Mouse (Mus musculus): ENCODE measurements around the gene Gm973. TPM values are rescaled to one million over a fixed set of nuclear protein-coding genes. Genes with fewer than 3 reads are reported as not detected.

The Gm973 gene
- polyA plus RNA-seq, 1 experiment from 2014 or later: 1.3 TPM

DNA sequence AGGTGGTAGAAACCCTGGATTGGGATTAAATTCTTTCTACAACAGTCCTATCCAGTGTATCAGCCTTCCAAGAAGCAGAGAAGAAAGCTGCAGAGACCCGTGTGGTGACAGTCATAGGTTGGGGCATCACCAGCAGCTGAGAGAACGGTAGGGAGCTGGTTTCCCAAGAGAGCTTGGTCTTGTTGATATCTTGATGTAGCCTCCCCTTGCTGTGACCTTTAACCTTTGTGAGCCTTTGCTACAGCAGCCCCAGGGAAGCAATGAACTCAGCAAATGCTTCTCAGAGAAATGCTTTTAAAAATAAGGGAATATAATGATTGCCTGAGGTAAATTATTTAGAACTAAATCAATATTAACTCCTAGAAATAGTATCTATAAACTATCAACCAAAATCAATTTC lies 13.7 kb upstream of the Gm973 start:
- 74% methylated on average over 2 of the region's 2 CpGs for WGBS

DNA sequence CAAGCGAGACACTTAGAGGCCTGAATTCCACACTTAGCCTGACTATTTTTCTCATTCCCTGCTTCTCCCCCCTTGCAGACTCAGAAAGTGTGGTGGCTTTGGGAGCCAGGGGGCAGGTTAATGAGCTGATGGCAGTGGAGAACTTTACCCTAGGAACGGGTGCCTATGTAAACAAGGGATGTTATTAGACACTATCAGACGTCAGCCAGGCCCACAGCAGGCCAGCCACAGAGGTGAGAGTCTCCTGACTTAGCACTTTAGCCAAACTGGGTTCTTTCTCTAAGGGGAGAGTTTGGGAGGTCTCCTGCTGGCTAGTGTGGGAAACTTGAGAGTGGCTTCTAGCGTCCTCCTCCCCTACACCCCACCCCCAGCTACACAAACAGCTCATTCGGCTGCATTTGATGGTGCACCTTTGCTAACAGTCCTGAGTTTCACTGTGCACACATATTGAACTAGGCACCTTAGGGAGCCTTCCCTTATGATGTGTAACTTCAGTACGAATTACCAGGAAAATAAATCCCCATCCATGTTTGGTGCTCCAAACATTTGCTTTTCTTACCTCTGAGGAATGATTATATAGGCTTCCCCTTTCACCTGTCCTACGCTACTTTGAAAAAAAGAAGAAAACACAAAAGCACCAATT lies 12.3 kb upstream of the Gm973 start:
- Histone ChIP-seq H3K27ac (no peak overlapping the region), H3K9me3 (no peaks in the 10 kb centered on the region), H3K36me3 (replicated peaks) (no peaks in the 10 kb centered on the region), H3K4me1 (peaks cover 21% of the 10 kb centered on the region), H3K27me3 (ENCODE audit: poor library complexity, severe bottlenecking) (peaks cover 16% of the 10 kb centered on the region), H3K4me3 (no peak overlapping the region)
- no peak for DNase-seq (ENCODE audit: extremely low spot score, low spot score)
- WGBS: 55% methylated on average over 7 of the region's 7 CpGs

More for the DNA sequence above, 13.7 kb upstream of the Gm973 start:
- no peak for DNase-seq (ENCODE audit: extremely low spot score, low spot score)
- H3K27me3 ChIP-seq (ENCODE audit: poor library complexity, severe bottlenecking): peaks cover 13% of the 10 kb centered on the region; the same call in 1 of the 2 replicates
- H3K4me3 ChIP-seq: no peak overlapping the region
- peaks cover 11% of the 10 kb centered on the region for H3K4me1 ChIP-seq
- no peaks in the 10 kb centered on the region for H3K36me3 ChIP-seq (replicated peaks)
- H3K27ac ChIP-seq: no peak overlapping the region
- no peaks in the 10 kb centered on the region for H3K9me3 ChIP-seq

DNA sequence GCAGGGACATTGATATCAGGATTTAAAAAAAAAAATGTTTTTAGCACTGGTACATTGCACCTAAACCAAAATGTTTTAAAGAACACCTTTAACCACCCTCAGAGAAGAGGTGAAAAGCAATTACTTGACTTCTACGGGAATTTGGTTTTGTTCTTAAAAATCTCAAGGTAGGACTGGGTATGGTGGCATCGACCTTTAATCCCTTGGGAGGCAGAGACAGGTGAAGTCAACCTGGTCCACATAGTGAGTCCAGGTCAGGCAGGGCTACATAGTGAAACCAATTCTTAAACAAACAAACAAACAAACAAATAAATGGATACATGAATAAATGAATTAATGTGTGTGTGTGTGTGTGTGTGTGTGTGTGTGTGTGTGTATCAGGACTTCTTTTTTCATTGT lies 11.8 kb upstream of the Gm973 start:
- Histone ChIP-seq H3K9me3 (no peaks in the 10 kb centered on the region), H3K4me1 (peaks cover 21% of the 10 kb centered on the region), H3K36me3 (replicated peaks) (no peaks in the 10 kb centered on the region), H3K4me3 (no peak overlapping the region), H3K27ac (no peak overlapping the region), H3K27me3 (ENCODE audit: poor library complexity, severe bottlenecking) (peaks cover 19% of the 10 kb centered on the region)
- WGBS: 77% methylated on average over 2 of the region's 2 CpGs
- DNase-seq (ENCODE audit: extremely low spot score, low spot score): no peak

DNA sequence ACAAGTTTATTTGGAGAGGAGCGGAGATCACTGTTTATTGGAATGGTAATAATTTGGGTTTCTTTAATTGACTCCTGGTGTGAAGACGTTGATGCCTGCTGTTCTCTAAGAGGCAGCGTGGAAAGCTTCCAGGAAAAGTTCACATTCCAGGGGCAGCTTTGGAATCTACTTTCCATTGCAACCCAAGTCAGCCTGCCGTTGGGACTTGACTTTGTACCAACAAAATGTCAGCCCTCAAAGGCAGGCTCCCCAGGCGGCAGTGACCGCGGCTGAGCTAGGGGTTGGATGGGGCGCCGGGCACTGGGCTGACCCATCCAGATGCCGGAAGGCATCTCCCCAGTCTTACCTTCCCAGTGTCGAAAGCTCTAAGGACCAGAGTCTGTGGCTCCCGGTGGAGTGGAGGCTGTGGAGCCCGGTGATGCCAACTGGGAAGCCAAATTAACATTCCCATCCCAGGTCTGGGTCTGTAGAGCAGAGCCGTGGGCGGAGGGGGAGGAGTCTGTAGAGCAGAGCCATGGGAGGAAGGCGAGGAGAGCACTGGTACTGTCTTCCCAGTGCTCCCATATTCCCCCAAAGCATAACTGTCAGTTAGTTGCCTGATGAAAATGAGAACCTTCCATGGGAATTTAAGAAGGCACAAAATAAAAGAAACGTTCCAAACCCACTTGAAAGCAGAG lies 7.5 kb upstream of the Gm973 start:
- Histone ChIP-seq H3K36me3 (replicated peaks) (no peaks in the 10 kb centered on the region), H3K4me1 (peaks cover 26% of the 10 kb centered on the region), H3K4me3 (peak overlapping the region; percentile 4; the same call in 1 of the 2 replicates), H3K9me3 (no peaks in the 10 kb centered on the region), H3K27ac (0 out of 2 replicates have a peak overlapping the region, but pooled peaks have one; percentile 27), H3K27me3 (ENCODE audit: poor library complexity, severe bottlenecking) (peaks cover 35% of the 10 kb centered on the region)
- 36% methylated on average over 17 of the region's 17 CpGs for WGBS
- peak; percentile 22 for DNase-seq (ENCODE audit: extremely low spot score, low spot score)

DNA sequence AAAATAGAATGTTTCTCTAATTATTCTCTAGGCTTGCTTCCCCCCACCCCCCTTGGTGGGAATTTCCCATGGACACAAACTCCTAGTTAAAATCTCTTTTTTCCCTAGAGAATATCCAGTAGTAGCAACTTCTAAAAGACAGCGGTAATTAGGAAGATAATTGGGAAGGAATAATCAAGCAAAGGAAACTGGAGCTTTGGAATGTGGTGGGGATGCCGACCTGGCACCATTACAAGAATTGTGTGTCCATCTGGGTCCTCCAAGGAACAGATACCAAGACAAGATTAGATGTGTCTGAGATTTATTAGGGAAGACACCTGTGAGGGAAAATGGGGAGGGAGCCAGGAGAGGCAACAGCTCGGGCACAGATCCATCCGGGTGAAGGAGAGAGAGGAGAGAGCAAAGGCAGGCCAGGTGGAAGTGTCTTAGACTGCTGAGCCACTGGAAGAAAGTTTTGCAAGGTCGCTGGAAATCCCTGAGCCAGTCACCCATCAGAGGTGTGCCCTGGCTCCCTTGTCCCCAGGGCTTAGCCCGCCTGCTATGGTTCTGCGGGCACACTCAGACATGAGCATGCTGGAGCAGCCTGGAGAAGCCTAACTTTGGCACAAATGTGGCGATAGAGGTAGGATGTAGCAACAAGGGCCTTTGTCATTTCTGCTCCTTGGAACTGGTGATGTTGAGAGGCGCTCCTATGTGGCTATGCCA lies 4.3 kb upstream of the Gm973 start:
- WGBS: 59% methylated on average over 9 of the region's 9 CpGs
- H3K4me3 ChIP-seq: no peak overlapping the region
- no peaks in the 10 kb centered on the region for H3K36me3 ChIP-seq (replicated peaks)
- peaks cover 42% of the 10 kb centered on the region for H3K4me1 ChIP-seq
- peaks cover 22% of the 10 kb centered on the region for H3K27me3 ChIP-seq (ENCODE audit: poor library complexity, severe bottlenecking)
- H3K9me3 ChIP-seq: no peaks in the 10 kb centered on the region
- no peak for DNase-seq (ENCODE audit: extremely low spot score, low spot score)
- H3K27ac ChIP-seq: no peak overlapping the region

DNA sequence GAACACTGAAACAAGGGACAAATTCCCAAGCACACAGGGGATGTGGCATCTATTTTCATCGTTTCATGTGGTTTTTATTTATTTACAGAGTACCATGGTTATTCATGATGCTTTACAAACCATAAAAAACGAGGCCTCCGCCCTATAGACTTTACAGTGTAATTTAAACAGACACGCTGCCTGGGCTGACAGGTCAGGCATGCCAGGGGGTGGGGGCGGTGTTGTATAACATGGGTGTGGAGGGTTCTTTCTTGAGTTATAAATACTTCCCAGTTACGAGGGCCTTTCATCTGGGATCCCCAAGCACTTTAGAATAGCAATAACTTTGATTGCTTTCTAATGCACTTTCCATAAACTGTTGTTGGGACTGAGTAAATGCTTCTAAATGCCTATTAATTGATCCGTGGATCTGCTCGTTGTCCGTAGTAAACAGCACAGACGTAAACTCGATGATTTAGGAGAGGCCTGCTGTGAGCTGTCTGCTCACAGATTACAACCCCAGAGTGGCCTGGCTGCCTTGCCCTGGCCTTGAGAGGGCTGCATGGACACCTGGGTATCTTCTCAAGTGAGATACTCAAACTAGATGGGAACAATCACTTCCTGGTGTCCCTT lies 4.3 kb downstream of the Gm973 start:
- Histone ChIP-seq H3K4me1 (peaks cover 81% of the 10 kb centered on the region), H3K9me3 (no peaks in the 10 kb centered on the region), H3K4me3 (no peak overlapping the region), H3K36me3 (replicated peaks) (no peaks in the 10 kb centered on the region), H3K27me3 (ENCODE audit: poor library complexity, severe bottlenecking) (peaks cover 4% of the 10 kb centered on the region; the same call in 1 of the 2 replicates), H3K27ac (peak overlapping the region; percentile 40; the same call in 1 of the 2 replicates)
- no peak for DNase-seq (ENCODE audit: extremely low spot score, low spot score)
- WGBS: 66% methylated on average over 11 of the region's 11 CpGs

DNA sequence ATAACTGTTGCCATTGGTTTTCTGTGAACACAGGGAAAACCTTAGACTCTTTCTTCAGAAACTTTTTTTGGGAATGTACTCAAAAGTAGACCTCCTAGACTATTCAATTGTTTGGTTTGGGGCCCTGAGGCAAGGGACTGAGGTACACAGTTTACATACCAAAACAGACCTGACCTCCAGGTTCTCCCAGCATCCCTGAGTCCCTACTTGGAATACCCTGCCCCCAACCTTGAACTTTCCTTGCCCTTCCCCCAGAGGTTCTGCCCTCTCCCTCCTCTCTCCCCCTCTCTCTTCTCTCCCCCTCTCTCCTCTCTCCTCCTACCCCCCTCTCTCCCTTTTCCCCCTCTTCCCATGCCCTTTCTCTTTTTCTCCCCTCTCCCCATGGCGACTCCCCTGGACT lies 6.4 kb downstream of the Gm973 start:
- Histone ChIP-seq H3K4me3 (no peak overlapping the region), H3K4me1 (peaks cover 60% of the 10 kb centered on the region), H3K27ac (no peak overlapping the region; the same call in 1 of the 2 replicates), H3K27me3 (ENCODE audit: poor library complexity, severe bottlenecking) (peaks cover 4% of the 10 kb centered on the region; the same call in 1 of the 2 replicates), H3K36me3 (replicated peaks) (no peaks in the 10 kb centered on the region), H3K9me3 (no peaks in the 10 kb centered on the region)
- 55% methylated on average over 1 of the region's 1 CpGs for WGBS
- no peak for DNase-seq (ENCODE audit: extremely low spot score, low spot score)

DNA sequence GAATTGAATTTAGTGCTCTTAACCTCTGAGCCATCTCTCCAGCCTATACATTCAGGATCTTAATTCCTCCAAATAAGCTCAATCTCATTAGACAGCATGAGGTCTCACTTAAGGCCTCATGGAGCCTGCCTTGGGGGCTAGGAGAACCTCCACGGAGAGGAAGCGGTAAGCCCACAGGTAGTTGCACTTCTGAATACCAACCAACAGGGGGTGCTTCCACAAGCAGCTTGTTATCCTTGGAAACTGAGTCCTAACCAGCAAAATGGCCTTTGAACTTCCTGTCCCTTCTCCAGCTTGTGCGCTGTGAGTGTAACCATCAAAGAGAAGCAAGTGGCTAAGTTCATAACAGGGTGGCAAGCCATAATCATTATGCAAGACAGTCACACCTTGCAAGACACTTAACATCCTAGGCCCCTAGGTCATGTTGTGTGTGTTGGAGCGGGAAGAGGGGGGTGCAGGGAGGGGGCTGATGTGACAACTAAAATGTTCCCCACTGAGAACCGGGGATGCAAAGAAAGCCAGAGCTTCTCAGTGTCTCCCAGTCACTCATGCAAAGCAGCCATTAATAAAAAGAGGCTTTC lies 7.4 kb downstream of the Gm973 start:
- H3K4me1 ChIP-seq: peaks cover 59% of the 10 kb centered on the region
- no peaks in the 10 kb centered on the region for H3K9me3 ChIP-seq
- H3K36me3 ChIP-seq (replicated peaks): no peaks in the 10 kb centered on the region
- H3K27me3 ChIP-seq (ENCODE audit: poor library complexity, severe bottlenecking): peaks cover 4% of the 10 kb centered on the region; the same call in 1 of the 2 replicates
- WGBS: 48% methylated on average over 5 of the region's 5 CpGs
- DNase-seq (ENCODE audit: extremely low spot score, low spot score): no peak
- no peak overlapping the region for H3K4me3 ChIP-seq
- H3K27ac ChIP-seq: peak overlapping the region; percentile 37; the same call in 1 of the 2 replicates

DNA sequence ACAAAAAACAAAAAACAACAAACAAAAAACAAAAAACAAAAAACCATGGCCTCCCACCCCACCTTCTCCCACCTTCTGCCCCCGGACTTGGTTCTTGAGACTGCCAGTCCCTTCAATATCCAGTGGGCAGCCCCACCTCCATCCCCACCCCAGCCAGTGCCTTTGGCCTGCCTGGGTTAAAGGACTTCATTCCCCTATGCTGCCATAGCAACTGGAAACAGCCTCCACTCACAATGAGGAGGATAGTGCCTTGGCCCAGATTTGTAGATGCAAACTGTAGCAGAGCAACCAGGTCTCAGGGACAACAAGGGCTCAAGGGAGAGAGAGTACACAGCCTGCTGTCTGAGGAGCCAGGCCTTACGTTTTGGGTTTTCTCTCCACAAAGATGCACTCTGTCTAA lies 8.0 kb downstream of the Gm973 start:
- WGBS: 38% methylated on average over 2 of the region's 2 CpGs
- Histone ChIP-seq H3K4me3 (no peak overlapping the region), H3K36me3 (replicated peaks) (no peaks in the 10 kb centered on the region), H3K4me1 (peaks cover 53% of the 10 kb centered on the region), H3K27me3 (ENCODE audit: poor library complexity, severe bottlenecking) (peaks cover 4% of the 10 kb centered on the region; the same call in 1 of the 2 replicates), H3K9me3 (no peaks in the 10 kb centered on the region), H3K27ac (peak overlapping the region; percentile 37)
- DNase-seq (ENCODE audit: extremely low spot score, low spot score): peak; percentile 40

DNA sequence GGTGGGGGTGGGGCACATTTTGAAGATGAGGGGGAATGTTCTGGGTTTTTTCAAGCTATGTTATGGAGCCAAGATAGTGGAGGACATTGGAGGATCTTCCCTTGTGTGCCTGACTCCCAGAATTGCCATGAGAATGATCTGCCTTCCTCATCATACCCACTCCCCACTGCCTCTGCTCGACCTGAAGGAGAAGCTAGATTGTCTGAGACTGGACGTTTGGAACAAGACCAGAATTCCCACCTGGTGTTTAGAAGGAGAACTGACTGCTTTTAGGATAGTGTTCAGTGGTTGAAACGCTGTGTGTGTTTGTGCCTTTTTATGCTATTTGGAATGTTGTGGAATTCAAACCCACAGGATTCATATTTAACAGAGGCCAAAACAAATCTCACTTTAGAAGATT lies 8.7 kb downstream of the Gm973 start:
- DNase-seq (ENCODE audit: extremely low spot score, low spot score): no peak
- WGBS: 60% methylated on average over 3 of the region's 3 CpGs
- Histone ChIP-seq H3K27ac (peak overlapping the region; percentile 37), H3K4me3 (no peak overlapping the region), H3K36me3 (replicated peaks) (no peaks in the 10 kb centered on the region), H3K4me1 (peaks cover 46% of the 10 kb centered on the region), H3K27me3 (ENCODE audit: poor library complexity, severe bottlenecking) (peaks cover 1% of the 10 kb centered on the region; the same call in 1 of the 2 replicates), H3K9me3 (no peaks in the 10 kb centered on the region)

DNA sequence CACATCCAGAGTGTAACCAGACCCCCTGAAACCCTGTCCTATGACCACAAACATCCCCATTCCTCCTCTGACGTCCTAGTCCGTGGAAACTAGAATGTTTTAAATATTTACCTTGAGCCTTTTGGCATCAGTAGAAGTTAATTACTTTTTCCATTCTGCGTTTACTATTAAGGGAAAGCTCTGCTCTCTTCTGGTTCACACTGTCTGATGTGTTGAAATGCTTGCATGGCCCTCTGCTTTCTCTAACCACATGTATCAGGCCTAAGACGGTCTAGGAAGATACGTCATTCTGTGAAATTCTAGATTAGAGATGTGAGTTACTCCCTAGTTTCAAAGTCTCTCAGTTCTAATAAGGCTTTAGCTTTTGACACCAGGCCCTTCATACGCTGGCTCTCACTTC lies 11.2 kb downstream of the Gm973 start:
- WGBS: 95% methylated on average over 6 of the region's 6 CpGs
- no peak for DNase-seq (ENCODE audit: extremely low spot score, low spot score)
- no peak overlapping the region for H3K4me3 ChIP-seq
- no peaks in the 10 kb centered on the region for H3K27me3 ChIP-seq (ENCODE audit: poor library complexity, severe bottlenecking)
- no peaks in the 10 kb centered on the region for H3K9me3 ChIP-seq
- H3K36me3 ChIP-seq (replicated peaks): no peaks in the 10 kb centered on the region
- no peak overlapping the region for H3K27ac ChIP-seq
- H3K4me1 ChIP-seq: peaks cover 26% of the 10 kb centered on the region

Data from forebrain, embryonic 10.5 days (tissue).